Mouse (Mus musculus): ENCODE data around the gene Trnau1ap. TPM values are rescaled to one million over a fixed set of nuclear protein-coding genes. Genes with fewer than 3 reads are reported as not detected.

Trnau1ap gene
- polyA plus RNA-seq (2015; fragmentation: Nextera tagmentation; extraction: Ambion mirVana) = 77.5 and 81.3 TPM in 2 replicates

DNA sequence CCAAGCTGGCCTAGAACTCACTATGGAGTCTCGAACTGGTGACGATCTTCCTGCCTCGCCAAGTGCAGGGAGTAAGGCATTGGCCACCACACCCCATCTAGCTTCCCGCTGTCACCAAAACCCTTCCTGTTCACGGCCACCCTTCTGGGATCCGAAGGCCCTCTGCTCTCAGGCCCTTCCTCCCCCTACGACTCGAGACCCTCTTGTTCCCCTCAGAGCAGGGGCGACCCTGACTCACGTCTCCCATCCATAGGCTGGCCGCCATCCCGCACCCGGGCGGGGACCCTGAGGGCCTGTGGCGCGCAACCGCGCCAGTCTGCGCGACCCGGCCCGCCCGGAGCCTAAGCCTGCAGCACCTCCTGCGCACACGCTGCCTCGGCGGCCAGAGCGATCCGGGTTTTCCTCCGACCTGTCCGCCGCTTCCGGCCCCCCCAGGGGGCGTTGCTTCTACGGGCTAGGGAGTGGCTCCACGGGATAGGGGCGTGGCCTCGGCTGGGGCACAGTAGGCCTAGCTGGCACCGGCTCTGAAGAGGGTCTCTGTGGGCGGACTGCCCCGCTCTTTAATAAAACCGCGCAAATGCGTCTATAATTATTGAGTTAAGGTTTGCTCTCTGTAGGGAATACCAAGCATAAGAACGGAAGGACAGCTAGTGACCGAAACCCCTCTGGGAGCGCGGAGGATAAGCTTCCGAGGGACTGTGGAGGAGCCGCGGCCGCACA, at the start of gene Trnau1ap:
Gene Trnau1ap, minus strand, starts transcription at position 424 of the 720 bp plus-strand sequence.
- peak within 1 kb of the TSS; percentile 85 for H3K4me2 ChIP-seq
- peaks cover 43% of the 10 kb centered on the region for H3K36me3 ChIP-seq
- peak within 1 kb of the TSS; percentile 91 for H3K9ac ChIP-seq
- no peaks in the 10 kb centered on the region for H3K9me3 ChIP-seq
- peak within 1 kb of the TSS; percentile 78 for H3K4me3 ChIP-seq
- under 1% methylated on average over 52 of the region's 52 CpGs for WGBS
- peaks cover 18% of the 10 kb centered on the region for H3K4me1 ChIP-seq (replicated peaks)
- peak; percentile 97 for ATAC-seq (ENCODE audit: low read depth)
- peak within 1 kb of the TSS; percentile 85 for H3K27ac ChIP-seq (replicated peaks)
- H3K27me3 ChIP-seq = no peaks in the 10 kb centered on the region

- ATAC-seq (ENCODE audit: low read depth) = no peak
- no peak overlapping the region for H3K4me3 ChIP-seq
- H3K4me2 ChIP-seq = no peak overlapping the region
- H3K9ac ChIP-seq = no peak overlapping the region
- no peaks in the 10 kb centered on the region for H3K4me1 ChIP-seq (replicated peaks)
- peaks cover 66% of the 10 kb centered on the region for H3K36me3 ChIP-seq
- H3K27ac ChIP-seq (replicated peaks) = no peak overlapping the region
- H3K27me3 ChIP-seq = no peaks in the 10 kb centered on the region
- WGBS = 100% methylated on average over 1 of the region's 1 CpGs
- no peaks in the 10 kb centered on the region for H3K9me3 ChIP-seq
These were observed 44.5 kb upstream of the Trnau1ap start for GRCm38 (mm10) chr4:132373820-132374219.

- no peaks in the 10 kb centered on the region for H3K27me3 ChIP-seq
- no peaks in the 10 kb centered on the region for H3K9me3 ChIP-seq
- H3K4me2 ChIP-seq = no peak overlapping the region
- 89% methylated on average over 8 of the region's 8 CpGs for WGBS
- peaks cover 72% of the 10 kb centered on the region for H3K36me3 ChIP-seq
- H3K4me1 ChIP-seq (replicated peaks) = no peaks in the 10 kb centered on the region
- H3K27ac ChIP-seq (replicated peaks) = no peak overlapping the region
- H3K9ac ChIP-seq = no peak overlapping the region
- H3K4me3 ChIP-seq = no peak overlapping the region
- no peak for ATAC-seq (ENCODE audit: low read depth)
These were observed 40.8 kb upstream of the Trnau1ap start for GRCm38 (mm10) chr4:132369953-132370750.

GRCm38 (mm10) chr4:132367480-132368201, 38.3 kb upstream of the Trnau1ap start:
- Histone ChIP-seq H3K9ac (no peak overlapping the region), H3K27me3 (no peaks in the 10 kb centered on the region), H3K4me3 (no peak overlapping the region), H3K36me3 (peaks cover 82% of the 10 kb centered on the region), H3K27ac (replicated peaks) (no peak overlapping the region), H3K4me2 (no peak overlapping the region), H3K9me3 (no peaks in the 10 kb centered on the region), H3K4me1 (replicated peaks) (no peaks in the 10 kb centered on the region)
- no peak for ATAC-seq (ENCODE audit: low read depth)
- WGBS = 95% methylated on average over 18 of the region's 18 CpGs

DNA sequence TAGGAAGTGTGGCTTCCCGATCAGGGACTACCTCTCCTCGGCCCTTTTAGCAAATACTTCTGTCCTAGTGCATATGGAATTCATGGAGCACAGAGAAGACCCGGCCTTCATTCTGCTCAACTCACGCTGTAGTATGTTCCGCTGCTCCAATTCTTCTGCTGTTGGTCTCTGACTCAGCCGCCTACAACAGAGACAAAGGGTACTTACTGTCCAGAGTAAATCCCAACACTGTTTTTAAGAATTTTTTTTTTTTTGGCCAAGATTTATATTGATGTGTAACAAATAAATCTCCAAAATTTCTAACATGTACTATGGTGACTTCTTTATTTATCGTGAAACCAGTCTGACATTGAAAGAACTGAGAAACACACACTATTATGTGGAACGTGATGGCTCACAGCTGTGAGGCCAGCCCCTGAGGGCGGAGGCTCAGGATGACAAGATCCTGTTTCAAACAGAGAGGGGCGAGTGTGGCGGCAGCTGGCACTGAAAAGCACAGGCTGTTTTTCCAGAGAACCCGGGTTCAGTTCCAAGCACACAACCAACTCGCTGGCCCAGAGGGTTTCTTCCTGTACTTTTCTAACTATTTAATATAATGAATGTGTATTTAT, 36.2 kb upstream of the Trnau1ap start:
- WGBS = 70% methylated on average over 13 of the region's 13 CpGs
- Histone ChIP-seq H3K4me2 (no peak overlapping the region), H3K9me3 (no peaks in the 10 kb centered on the region), H3K4me1 (replicated peaks) (no peaks in the 10 kb centered on the region), H3K27ac (replicated peaks) (0 out of 2 replicates have a peak overlapping the region, but pooled peaks have one; percentile 28), H3K4me3 (no peak overlapping the region), H3K27me3 (no peaks in the 10 kb centered on the region), H3K36me3 (peaks cover 85% of the 10 kb centered on the region), H3K9ac (no peak overlapping the region)
- no peak for ATAC-seq (ENCODE audit: low read depth)

- Histone ChIP-seq H3K4me2 (no peak overlapping the region), H3K9ac (no peak overlapping the region), H3K27ac (replicated peaks) (no peak overlapping the region), H3K4me3 (no peak overlapping the region), H3K4me1 (replicated peaks) (no peaks in the 10 kb centered on the region), H3K27me3 (no peaks in the 10 kb centered on the region), H3K36me3 (peaks cover 83% of the 10 kb centered on the region), H3K9me3 (no peaks in the 10 kb centered on the region)
- ATAC-seq (ENCODE audit: low read depth) = no peak
- WGBS = 96% methylated on average over 11 of the region's 11 CpGs
These were observed 34.1 kb upstream of the Trnau1ap start for GRCm38 (mm10) chr4:132363487-132363886.

DNA sequence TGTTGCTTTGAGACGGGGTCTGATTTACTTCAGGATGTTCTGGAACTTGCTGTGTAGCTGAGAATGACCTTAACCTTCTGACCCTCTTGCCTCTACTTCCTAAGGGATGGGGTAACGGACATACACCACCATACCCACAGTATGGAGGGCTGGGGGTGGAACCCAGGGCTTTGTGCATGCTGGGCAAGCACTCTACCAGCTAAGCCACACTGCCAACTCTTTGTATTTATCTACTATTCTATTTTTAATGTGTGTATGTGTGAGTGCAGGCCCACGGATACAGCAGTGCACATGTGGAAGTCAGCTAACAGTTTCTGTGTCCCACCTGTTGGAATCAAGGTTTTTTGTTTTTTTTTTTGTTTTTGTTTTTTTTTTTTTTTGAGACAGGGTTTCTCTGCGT, 30.2 kb upstream of the Trnau1ap start:
- 90% methylated on average over 4 of the region's 4 CpGs for WGBS
- Histone ChIP-seq H3K27me3 (no peaks in the 10 kb centered on the region), H3K9ac (no peak overlapping the region), H3K4me3 (no peak overlapping the region), H3K36me3 (peaks cover 64% of the 10 kb centered on the region), H3K4me2 (no peak overlapping the region), H3K9me3 (no peaks in the 10 kb centered on the region), H3K27ac (replicated peaks) (no peak overlapping the region), H3K4me1 (replicated peaks) (no peaks in the 10 kb centered on the region)
- no peak for ATAC-seq (ENCODE audit: low read depth)

GRCm38 (mm10) chr4:132356170-132356569, 26.8 kb upstream of the Trnau1ap start:
- Histone ChIP-seq H3K4me2 (no peak overlapping the region), H3K27me3 (no peaks in the 10 kb centered on the region), H3K9ac (no peak overlapping the region), H3K27ac (replicated peaks) (no peak overlapping the region), H3K4me3 (no peak overlapping the region), H3K4me1 (replicated peaks) (peaks cover 21% of the 10 kb centered on the region), H3K9me3 (no peaks in the 10 kb centered on the region), H3K36me3 (peaks cover 42% of the 10 kb centered on the region)
- 27% methylated on average over 12 of the region's 12 CpGs for WGBS
- no peak for ATAC-seq (ENCODE audit: low read depth)

- ATAC-seq (ENCODE audit: low read depth) = no peak
- 80% methylated on average over 3 of the region's 3 CpGs for WGBS
These were observed 26.1 kb upstream of the Trnau1ap start for GRCm38 (mm10) chr4:132355403-132355802.

GRCm38 (mm10) chr4:132354571-132354970, 25.2 kb upstream of the Trnau1ap start:
- ATAC-seq (ENCODE audit: low read depth) = no peak
- WGBS = 96% methylated on average over 4 of the region's 4 CpGs
- no peak overlapping the region; the same call in 1 of the 2 replicates for H3K4me2 ChIP-seq

More at GRCm38 (mm10) chr4:132355403-132355802, 26.1 kb upstream of the Trnau1ap start:
- Histone ChIP-seq H3K4me2 (no peak overlapping the region), H3K4me3 (no peak overlapping the region), H3K9me3 (no peaks in the 10 kb centered on the region), H3K4me1 (replicated peaks) (peaks cover 21% of the 10 kb centered on the region), H3K27ac (replicated peaks) (no peak overlapping the region), H3K36me3 (peaks cover 40% of the 10 kb centered on the region), H3K9ac (no peak overlapping the region), H3K27me3 (no peaks in the 10 kb centered on the region)

GRCm38 (mm10) chr4:132353481-132353885, 24.1 kb upstream of the Trnau1ap start, which contains the start of gene Rcc1:
Gene Rcc1, minus strand, starts transcription at chr4:132353605.
- Histone ChIP-seq H3K27ac (replicated peaks) (peak within 1 kb of the TSS; percentile 93), H3K9me3 (no peaks in the 10 kb centered on the region), H3K9ac (peak within 1 kb of the TSS; percentile 90), H3K27me3 (no peaks in the 10 kb centered on the region), H3K4me1 (replicated peaks) (peaks cover 21% of the 10 kb centered on the region), H3K4me2 (peak within 1 kb of the TSS; percentile 80), H3K4me3 (peak within 1 kb of the TSS; percentile 84), H3K36me3 (peaks cover 23% of the 10 kb centered on the region)
- WGBS = under 1% methylated on average over 31 of the region's 31 CpGs
- ATAC-seq (ENCODE audit: low read depth) = peak; percentile 92

More at GRCm38 (mm10) chr4:132354571-132354970, 25.2 kb upstream of the Trnau1ap start:
- Histone ChIP-seq H3K9me3 (no peaks in the 10 kb centered on the region), H3K36me3 (peaks cover 33% of the 10 kb centered on the region), H3K27ac (replicated peaks) (no peak overlapping the region), H3K4me3 (no peak overlapping the region), H3K27me3 (no peaks in the 10 kb centered on the region), H3K4me1 (replicated peaks) (peaks cover 21% of the 10 kb centered on the region), H3K9ac (no peak overlapping the region)

Measured in neural tube, embryonic 13.5 days (tissue).